Mouse (Mus musculus): ENCODE data around the gene Mup10.
"Not testable (repeated sequence)": the region's sequence is repeated elsewhere in the genome, so short reads cannot be mapped to it uniquely, and the experiment has no call there.

Mup10 gene

GRCm38 (mm10) chr4:60582099-60582498, at the start of gene Mup10:
Gene Mup10 (minus strand): TSS chr4:60582199.
- DNase-seq (ENCODE audit: low read depth in 1 of 2, low spot score in 2 of 2): not testable (repeated sequence)

Measured in monocyte, adult 2 months (primary cell).